Mouse (Mus musculus) neural tube, embryonic 13.5 days (tissue): ENCODE data around the gene Ift81. TPM values are rescaled to one million over a fixed set of nuclear protein-coding genes. Genes with fewer than 3 reads are reported as not detected.

Experiments used
- ATAC-seq: fragments of 200-750 bp; cut with Nextera tagmentation; 2 replicates; pipeline ENCODE4 v1.8.0; 2017; ENCODE audit warnings: low read depth, mild to moderate bottlenecking, moderate TSS enrichment, moderate library complexity
- H3K27ac ChIP-seq: fragments of 300-500 bp; sonication (generic); replicated peaks from 2 replicates; pipeline ENCODE4 v1.5.1; 2015; ENCODE audit warnings: moderate library complexity, mild to moderate bottlenecking, inconsistent platforms
- H3K27me3 ChIP-seq: fragments of 300-500 bp; sonication (generic); 2 replicates; pipeline ENCODE4 v1.6.1; 2015; ENCODE audit warnings: mild to moderate bottlenecking, inconsistent platforms
- H3K36me3 ChIP-seq: fragments of 300-500 bp; sonication (generic); 2 replicates; pipeline ENCODE4 v1.6.1; 2015; ENCODE audit warnings: mild to moderate bottlenecking, inconsistent platforms
- H3K4me1 ChIP-seq: fragments of 300-500 bp; sonication (generic); replicated peaks from 2 replicates; pipeline ENCODE4 v1.6.1; 2015; ENCODE audit warnings: inconsistent platforms
- H3K4me2 ChIP-seq: fragments of 300-500 bp; sonication (generic); 2 replicates; pipeline ENCODE4 v1.6.1; 2015; ENCODE audit warnings: inconsistent platforms, mild to moderate bottlenecking, moderate library complexity
- H3K4me3 ChIP-seq: fragments of 300-500 bp; sonication (generic); 2 replicates; pipeline ENCODE4 v1.5.1; 2015; ENCODE audit warnings: mild to moderate bottlenecking, inconsistent platforms
- H3K9ac ChIP-seq: fragments of 300-500 bp; sonication (generic); 2 replicates; pipeline ENCODE4 v1.6.1; 2015; ENCODE audit warnings: moderate library complexity, mild to moderate bottlenecking, inconsistent platforms
- H3K9me3 ChIP-seq: fragments of 300-500 bp; sonication (generic); 2 replicates; pipeline ENCODE4 v1.6.1; 2016; ENCODE audit warnings: inconsistent platforms
- WGBS: fragments of 180-500 bp; shearing (Covaris S2); methylation state at CpG from one replicate; pipeline ENCODE4 v1.1.7; 2015; 5-methylcytosine and 5-hydroxymethylcytosine counted together
- polyA plus RNA-seq: library from polyadenylated mRNA; unstranded; fragments of >200 nt; fragmentation: Nextera tagmentation; extraction: Ambion mirVana; gene quantifications from 2 replicates; pipeline ENCODE4 v1.2.1, GENCODE M21; 2015

The Ift81 gene
- polyA plus RNA-seq, 1 experiment from 2014 or later: 57.8 TPM

DNA sequence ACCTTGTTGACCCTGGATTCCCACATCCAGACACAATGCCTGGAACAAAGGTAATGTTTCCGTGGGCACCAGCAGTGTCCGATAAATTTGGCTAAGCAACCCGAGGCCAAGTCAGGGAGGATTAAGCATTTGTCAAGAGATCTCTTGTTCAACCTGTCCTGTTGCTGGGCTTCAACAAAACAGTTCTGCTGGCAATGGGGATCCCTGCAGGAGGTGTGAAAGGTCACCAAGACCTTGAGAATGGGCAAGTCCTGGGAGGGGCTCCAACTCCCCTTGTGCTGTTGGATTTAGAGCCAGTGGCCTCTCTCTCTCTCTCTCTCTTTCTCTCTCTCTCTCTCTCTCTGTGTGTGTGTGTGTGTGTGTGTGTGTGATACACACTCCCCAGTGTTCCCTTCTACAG lies 90.1 kb downstream of the Ift81 start:
- H3K9ac ChIP-seq: no peak overlapping the region
- 71% methylated on average over 3 of the region's 3 CpGs for WGBS
- H3K27ac ChIP-seq: no peak overlapping the region
- H3K36me3 ChIP-seq: 0 out of 2 replicates have a peak, but pooled peaks cover 4% of the 10 kb centered on the region
- no peaks in the 10 kb centered on the region for H3K9me3 ChIP-seq
- H3K4me1 ChIP-seq: peaks cover 21% of the 10 kb centered on the region
- H3K27me3 ChIP-seq: no peaks in the 10 kb centered on the region
- no peak for ATAC-seq
- no peak overlapping the region for H3K4me2 ChIP-seq
- H3K4me3 ChIP-seq: no peak overlapping the region

DNA sequence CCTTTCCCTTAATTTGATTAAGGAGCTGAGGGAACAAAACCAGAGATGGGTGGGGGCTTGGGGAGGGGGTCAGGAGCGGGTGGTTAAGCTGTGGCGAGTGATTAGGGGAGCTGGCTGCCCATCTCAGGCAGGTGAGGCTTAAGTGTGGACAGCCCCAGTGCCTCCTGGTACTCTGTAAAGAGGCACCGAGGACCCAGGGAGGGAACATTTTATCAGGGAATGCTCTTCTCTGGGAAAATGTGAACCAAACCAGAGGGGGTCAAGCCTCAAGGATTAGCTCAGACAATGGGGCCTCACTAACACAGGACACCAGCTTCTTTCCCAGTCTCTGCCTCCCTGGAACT lies 93.2 kb downstream of the Ift81 start:
- Histone ChIP-seq H3K4me2 (no peak overlapping the region), H3K27me3 (no peaks in the 10 kb centered on the region), H3K9ac (no peak overlapping the region), H3K27ac (no peak overlapping the region), H3K4me3 (no peak overlapping the region), H3K4me1 (peaks cover 13% of the 10 kb centered on the region; the same call in 1 of the 2 replicates), H3K9me3 (no peaks in the 10 kb centered on the region), H3K36me3 (no peaks in the 10 kb centered on the region)
- no peak for ATAC-seq
- WGBS: 78% methylated on average over 3 of the region's 3 CpGs

DNA sequence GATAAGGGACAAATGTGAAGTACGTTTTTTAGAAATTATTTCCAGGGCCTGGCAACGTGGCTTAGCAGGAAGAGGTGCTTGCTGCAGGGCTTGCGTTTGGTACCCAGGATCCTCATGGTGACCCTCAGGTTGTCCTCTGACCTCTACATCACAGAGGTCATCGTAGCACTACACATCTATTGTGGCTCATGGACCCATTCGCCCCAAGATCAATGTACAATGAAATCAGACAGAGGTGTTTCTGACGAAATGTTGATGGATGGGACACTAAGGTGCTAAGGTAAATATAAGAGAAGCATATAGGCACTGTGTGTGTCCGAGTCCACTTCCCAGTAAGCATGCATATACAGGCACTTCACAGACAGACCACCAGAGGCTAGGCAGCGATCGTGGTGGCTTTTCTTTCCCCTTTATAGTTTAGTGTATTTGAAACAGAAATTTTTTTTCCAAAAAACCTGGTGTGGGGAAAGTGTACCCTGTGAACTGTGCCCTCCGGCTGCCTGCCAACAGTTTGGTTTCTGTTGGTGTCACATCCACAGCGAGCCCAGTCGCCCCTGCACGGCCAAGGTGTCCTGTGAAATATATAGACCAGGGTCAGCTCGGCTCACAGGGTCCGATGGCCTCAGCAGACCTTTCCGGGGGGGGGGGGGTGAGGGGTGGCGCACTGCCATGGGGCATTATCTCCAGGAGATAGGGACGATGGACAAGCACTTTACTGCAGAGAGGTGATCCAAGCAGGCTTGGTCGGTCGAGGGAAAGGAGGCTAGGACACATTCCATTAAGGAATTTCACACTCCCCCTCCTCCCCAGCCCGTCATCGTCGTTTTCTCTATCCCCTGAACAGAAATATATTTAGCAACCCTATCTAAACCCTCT lies 93.8 kb downstream of the Ift81 start:
- 76% methylated on average over 23 of the region's 23 CpGs for WGBS
- Histone ChIP-seq H3K4me3 (no peak overlapping the region), H3K36me3 (no peaks in the 10 kb centered on the region), H3K27me3 (no peaks in the 10 kb centered on the region), H3K9ac (no peak overlapping the region), H3K9me3 (no peaks in the 10 kb centered on the region), H3K27ac (no peak overlapping the region), H3K4me2 (no peak overlapping the region), H3K4me1 (peaks cover 13% of the 10 kb centered on the region; the same call in 1 of the 2 replicates)
- no peak for ATAC-seq

DNA sequence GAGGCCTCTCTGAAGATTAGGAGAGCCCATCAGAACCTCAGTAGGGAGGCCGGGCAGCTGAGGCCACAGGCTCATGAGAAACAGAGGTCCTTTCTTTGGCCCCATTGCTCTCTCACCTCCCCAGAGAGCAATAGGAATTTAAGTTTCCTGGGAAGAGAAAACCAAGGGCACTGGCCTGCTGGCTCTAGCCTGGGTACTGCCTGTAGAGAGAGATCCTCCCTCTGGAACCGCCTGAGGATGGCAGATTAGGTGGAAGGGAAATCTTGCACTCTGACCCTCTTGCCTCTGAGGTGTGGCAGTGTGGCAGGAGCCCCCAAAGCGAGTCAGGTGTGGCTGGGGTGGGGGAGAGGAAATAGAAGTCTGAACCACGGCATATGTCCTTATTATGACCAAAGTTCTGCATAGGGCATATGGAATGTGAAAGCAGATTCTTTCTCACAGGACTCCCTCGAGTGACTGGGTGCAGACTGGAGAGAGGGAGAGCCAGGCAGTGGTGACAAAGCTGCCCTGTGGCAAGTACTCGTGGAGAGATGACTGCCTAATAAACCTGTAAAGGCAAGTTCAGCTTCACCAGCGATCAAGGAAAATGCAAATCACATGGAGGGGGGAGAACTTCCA lies 95.2 kb downstream of the Ift81 start:
- Histone ChIP-seq H3K4me3 (no peak overlapping the region), H3K9me3 (no peaks in the 10 kb centered on the region), H3K27ac (no peak overlapping the region), H3K4me2 (no peak overlapping the region), H3K27me3 (no peaks in the 10 kb centered on the region), H3K9ac (no peak overlapping the region), H3K4me1 (peaks cover 16% of the 10 kb centered on the region), H3K36me3 (no peaks in the 10 kb centered on the region)
- WGBS: 47% methylated on average over 7 of the region's 7 CpGs
- no peak for ATAC-seq

- Histone ChIP-seq H3K9ac (no peak overlapping the region), H3K4me3 (no peak overlapping the region), H3K27ac (no peak overlapping the region), H3K4me1 (peaks cover 22% of the 10 kb centered on the region), H3K4me2 (no peak overlapping the region), H3K36me3 (no peaks in the 10 kb centered on the region), H3K9me3 (no peaks in the 10 kb centered on the region), H3K27me3 (no peaks in the 10 kb centered on the region)
- 11% methylated on average over 8 of the region's 8 CpGs for WGBS
- no peak for ATAC-seq
Observed at GRCm38 (mm10) chr5:122518247-122518646, 96.1 kb downstream of the Ift81 start.

GRCm38 (mm10) chr5:122516901-122517300 lies 97.4 kb downstream of the Ift81 start:
- ATAC-seq: no peak
- no peak overlapping the region for H3K4me3 ChIP-seq
- WGBS: 84% methylated on average over 5 of the region's 5 CpGs
- H3K4me2 ChIP-seq: no peak overlapping the region
- H3K27ac ChIP-seq: no peak overlapping the region
- H3K9ac ChIP-seq: no peak overlapping the region
- H3K4me1 ChIP-seq: peaks cover 22% of the 10 kb centered on the region
- no peaks in the 10 kb centered on the region for H3K36me3 ChIP-seq
- H3K9me3 ChIP-seq: no peaks in the 10 kb centered on the region
- H3K27me3 ChIP-seq: no peaks in the 10 kb centered on the region

- Histone ChIP-seq H3K9ac (no peak overlapping the region), H3K4me2 (no peak overlapping the region), H3K27me3 (no peaks in the 10 kb centered on the region), H3K4me1 (peaks cover 25% of the 10 kb centered on the region), H3K9me3 (no peaks in the 10 kb centered on the region), H3K4me3 (no peak overlapping the region), H3K27ac (no peak overlapping the region), H3K36me3 (no peaks in the 10 kb centered on the region)
- ATAC-seq: no peak
- WGBS: 84% methylated on average over 11 of the region's 11 CpGs
Observed at GRCm38 (mm10) chr5:122516029-122516730, 98.1 kb downstream of the Ift81 start.

- Histone ChIP-seq H3K27ac (no peak overlapping the region), H3K9ac (no peak overlapping the region), H3K36me3 (no peaks in the 10 kb centered on the region), H3K27me3 (no peaks in the 10 kb centered on the region), H3K4me1 (peaks cover 28% of the 10 kb centered on the region), H3K4me3 (no peak overlapping the region), H3K4me2 (peak overlapping the region; percentile 20; the same call in 1 of the 2 replicates), H3K9me3 (no peaks in the 10 kb centered on the region)
- WGBS: 35% methylated on average over 8 of the region's 8 CpGs
- ATAC-seq: no peak
Observed at GRCm38 (mm10) chr5:122514127-122514521, 100.2 kb downstream of the Ift81 start.

GRCm38 (mm10) chr5:122513421-122514126 lies 100.7 kb downstream of the Ift81 start:
- 43% methylated on average over 22 of the region's 23 CpGs for WGBS
- Histone ChIP-seq H3K9ac (0 out of 2 replicates have a peak overlapping the region, but pooled peaks have one; percentile 8), H3K4me1 (peaks cover 22% of the 10 kb centered on the region), H3K4me3 (no peak overlapping the region), H3K36me3 (no peaks in the 10 kb centered on the region), H3K4me2 (peak overlapping the region; percentile 20; the same call in 1 of the 2 replicates), H3K9me3 (no peaks in the 10 kb centered on the region), H3K27me3 (no peaks in the 10 kb centered on the region), H3K27ac (no peak overlapping the region)
- ATAC-seq: no peak

- no peak for ATAC-seq
- no peaks in the 10 kb centered on the region for H3K27me3 ChIP-seq
- 74% methylated on average over 6 of the region's 6 CpGs for WGBS
Observed at GRCm38 (mm10) chr5:122512011-122512410, 102.3 kb downstream of the Ift81 start.

GRCm38 (mm10) chr5:122511405-122511804 lies 102.9 kb downstream of the Ift81 start:
- Histone ChIP-seq H3K27me3 (no peaks in the 10 kb centered on the region), H3K27ac (no peak overlapping the region), H3K9ac (no peak overlapping the region), H3K4me3 (no peak overlapping the region), H3K36me3 (no peaks in the 10 kb centered on the region), H3K4me1 (peaks cover 16% of the 10 kb centered on the region), H3K4me2 (no peak overlapping the region), H3K9me3 (no peaks in the 10 kb centered on the region)
- 69% methylated on average over 9 of the region's 9 CpGs for WGBS
- no peak for ATAC-seq

More at GRCm38 (mm10) chr5:122512011-122512410, 102.3 kb downstream of the Ift81 start:
- no peak overlapping the region for H3K27ac ChIP-seq
- no peaks in the 10 kb centered on the region for H3K9me3 ChIP-seq
- no peak overlapping the region for H3K4me3 ChIP-seq
- H3K36me3 ChIP-seq: no peaks in the 10 kb centered on the region
- H3K4me2 ChIP-seq: no peak overlapping the region
- peaks cover 16% of the 10 kb centered on the region for H3K4me1 ChIP-seq
- H3K9ac ChIP-seq: no peak overlapping the region
